Mouse (Mus musculus) bone marrow macrophage, adult 2 months (primary cell): Measurements from ENCODE around the gene Gm5934. TPM values are rescaled to one million over a fixed set of nuclear protein-coding genes. Genes with fewer than 3 reads are reported as not detected.
"Not testable (repeated sequence)": the region's sequence is repeated elsewhere in the genome, so short reads cannot be mapped to it uniquely, and the experiment has no call there.

Experiments used
- H3K27ac ChIP-seq: 2 replicates; pipeline ENCODE4 v1.5.1; 2012; ENCODE audit warnings: low read depth, low read length; ENCODE audit not compliant: insufficient read depth
- H3K4me1 ChIP-seq: 2 replicates; pipeline ENCODE4 v1.6.1; 2012; ENCODE audit warnings: low read length; ENCODE audit not compliant: control insufficient read depth, insufficient read depth
- H3K4me3 ChIP-seq: 2 replicates; pipeline ENCODE4 v1.5.1; 2012; ENCODE audit warnings: mild to moderate bottlenecking, low read length, moderate library complexity; ENCODE audit not compliant: insufficient read depth
- polyA plus RNA-seq: library from polyadenylated mRNA; stranded (reverse); fragments of >200 nt; gene quantifications from 2 replicates; pipeline ENCODE4 v1.2.4, GENCODE M21; 2012; ENCODE audit not compliant: missing spikeins, insufficient read depth, insufficient read length

Gm5934 gene
- polyA plus RNA-seq, result not detected in 2 replicates

- H3K4me3 ChIP-seq, H3K4me1 ChIP-seq: not testable (repeated sequence)
Measured at GRCm38 (mm10) chrX:24500660-24501059, at the start of gene Gm5934. Gene Gm5934, minus strand, starts transcription at chrX:24500760.

More at GRCm38 (mm10) chrX:24500660-24501059, at the start of gene Gm5934:
- not testable (repeated sequence) for H3K27ac ChIP-seq

Other genes with a start within 250 kb of the Gm5934 start
- gene Gm4297, start 74.1 kb upstream of the Gm5934 start, polyA plus RNA-seq, result not detected in 2 replicates